Mouse (Mus musculus): Measurements from ENCODE around the gene Exoc6b.

GRCm38 (mm10) chr6:84626398-84626797 is 442.9 kb downstream of the Exoc6b start:
- TF ChIP-seq CTCF (IDR thresholded peaks at IDR 0.05; ENCODE audit: control insufficient read depth, insufficient read depth, insufficient replicate concordance, low read depth, low read length) = no peak
- no peak for TF ChIP-seq POLR2A (IDR thresholded peaks at IDR 0.05; ENCODE audit: control insufficient read depth, low read depth, low read length)

Data from testis, adult 2 months (tissue).